Mouse (Mus musculus) cerebellum, adult 2 months (tissue): Measurements from ENCODE around the gene Serpina1e.
"Not testable (repeated sequence)": the region's sequence is repeated elsewhere in the genome, so short reads cannot be mapped to it uniquely, and the experiment has no call there.

Experiments
- CTCF ChIP-seq: fragments of 200-500 bp; IDR thresholded peaks from 2 replicates; pipeline ENCODE4 v1.5.1; 2011; ENCODE audit warnings: low read depth, mild to moderate bottlenecking, control low read depth, low read length, moderate library complexity, borderline replicate concordance; ENCODE audit not compliant: insufficient read depth
- POLR2A ChIP-seq: fragments of 200-500 bp; IDR thresholded peaks from 2 replicates; pipeline ENCODE4 v1.6.1; 2011; ENCODE audit warnings: low read length, control low read depth, borderline replicate concordance; ENCODE audit not compliant: insufficient read depth

- TF ChIP-seq CTCF, POLR2A: not testable (repeated sequence)
Measured at GRCm38 (mm10) chr12:103952972-103953371, 5.8 kb downstream of the Serpina1e start.
